Mouse (Mus musculus) cerebellum, adult 9-10 months (tissue): ENCODE data around the gene Hamp2.

Experiments
- DNase-seq: peaks from one replicate; pipeline ENCODE4 v3.0.0; 2022

Hamp2 gene

DNA sequence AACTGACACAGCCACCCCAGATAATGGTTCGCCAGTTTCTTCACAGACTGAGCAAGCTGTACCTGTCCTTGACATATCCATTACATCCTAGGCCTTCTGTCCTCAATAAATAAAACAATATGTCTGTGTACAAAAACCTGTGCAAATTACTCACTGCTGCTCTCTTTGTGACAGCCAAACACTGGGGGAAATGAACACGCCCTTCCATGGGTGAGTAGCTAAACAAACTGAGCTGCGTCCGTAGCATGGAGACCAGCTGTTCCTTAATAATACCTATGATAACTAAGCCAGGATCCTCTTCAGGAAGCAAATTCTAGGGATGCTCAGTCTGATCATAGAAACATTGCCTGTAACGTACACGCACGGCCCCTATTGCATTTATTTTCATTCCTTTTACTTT lies 35.7 kb downstream of the Hamp2 start:
- no peak for DNase-seq

DNA sequence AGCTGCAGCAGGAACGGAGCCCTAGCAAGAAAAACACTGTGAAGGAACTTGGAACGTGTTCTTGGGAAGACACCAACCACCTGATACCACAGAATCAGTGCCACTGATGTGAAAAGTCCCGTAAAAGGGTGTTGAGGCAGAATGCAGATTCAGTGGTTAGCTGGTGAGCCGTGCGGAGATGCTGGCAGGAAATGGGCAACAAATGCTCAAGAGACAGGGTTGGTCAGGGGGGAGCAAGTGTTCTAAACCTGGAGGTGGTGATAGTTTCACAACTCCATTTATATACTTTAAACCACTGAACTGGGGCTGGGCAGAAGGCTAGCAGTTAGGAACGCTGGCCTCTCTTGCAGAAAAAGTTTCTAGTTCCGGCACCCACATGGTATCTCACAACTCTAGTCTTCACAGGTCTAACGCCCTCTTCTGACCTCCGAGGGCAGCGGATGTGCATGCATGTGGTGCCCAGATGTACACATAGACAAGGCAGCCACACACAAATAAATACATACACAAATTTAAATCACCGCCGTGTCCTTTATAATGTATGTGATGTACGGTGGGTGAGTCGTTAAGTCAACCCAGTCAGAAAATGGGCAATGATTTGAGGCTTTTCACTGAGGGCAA lies 36.8 kb downstream of the Hamp2 start:
- DNase-seq: no peak

DNA sequence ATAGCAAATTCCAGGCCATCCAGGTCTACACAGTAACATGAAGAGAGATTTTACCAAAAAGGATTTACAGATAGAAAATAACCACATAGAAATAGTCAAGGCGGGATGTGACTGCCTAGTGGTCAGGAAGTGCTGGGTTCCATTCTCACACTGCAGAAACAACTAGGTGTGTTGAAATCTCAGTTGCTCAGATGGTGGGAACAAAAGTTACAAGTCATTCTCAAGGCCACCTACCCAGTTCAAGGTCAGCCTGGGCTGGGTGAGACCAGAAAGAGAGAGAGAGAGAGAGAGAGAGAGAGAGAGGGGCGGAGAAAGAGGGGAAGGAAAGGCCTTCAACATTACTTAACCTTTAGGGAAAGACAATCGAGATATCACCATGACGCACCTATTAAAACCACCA lies 37.6 kb downstream of the Hamp2 start:
- no peak for DNase-seq

- DNase-seq: no peak
Observed at GRCm38 (mm10) chr7:30884047-30884446, 40.4 kb downstream of the Hamp2 start.

DNA sequence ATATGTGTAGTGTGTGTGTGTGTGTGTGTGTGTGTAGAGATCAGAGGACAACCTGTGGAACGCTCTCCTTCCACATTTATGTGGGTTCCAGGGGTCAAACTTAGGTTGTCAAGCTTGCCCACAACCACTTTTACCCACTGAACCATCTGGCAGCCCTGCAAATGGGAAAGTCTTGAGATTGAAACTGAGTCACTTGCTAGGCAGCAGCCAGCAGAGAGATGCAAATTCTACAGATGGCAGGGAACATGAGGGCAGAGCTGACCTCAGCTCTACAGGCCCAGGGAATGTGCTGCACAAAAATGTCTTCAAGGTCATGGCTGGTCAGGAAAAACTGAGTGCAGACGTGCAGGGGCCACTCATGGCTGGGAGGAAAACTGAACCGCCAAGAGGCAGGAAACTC lies 43.1 kb downstream of the Hamp2 start:
- no peak for DNase-seq

DNA sequence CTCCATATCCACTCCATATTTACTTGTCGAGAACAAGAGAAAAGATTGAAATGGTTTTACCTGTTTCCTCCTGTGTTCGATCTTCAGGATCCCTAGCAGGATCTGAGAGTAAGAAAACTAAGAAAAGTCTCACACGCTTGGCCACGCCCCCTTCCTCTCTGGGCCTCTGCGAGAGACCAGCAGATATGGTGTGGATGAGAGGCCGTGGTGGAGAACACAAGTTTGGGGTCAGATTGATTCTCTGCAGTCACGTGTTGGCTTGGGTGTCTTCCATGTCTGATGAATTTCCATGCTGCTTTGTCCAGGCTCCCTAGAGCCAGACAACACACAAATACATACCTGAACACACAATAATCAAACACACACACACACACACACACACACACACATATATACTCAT lies 44.3 kb downstream of the Hamp2 start, which contains the start of gene Cd22:
Gene Cd22, minus strand, starts transcription at position 167 of the 400 bp plus-strand sequence.
- no peak for DNase-seq

DNA sequence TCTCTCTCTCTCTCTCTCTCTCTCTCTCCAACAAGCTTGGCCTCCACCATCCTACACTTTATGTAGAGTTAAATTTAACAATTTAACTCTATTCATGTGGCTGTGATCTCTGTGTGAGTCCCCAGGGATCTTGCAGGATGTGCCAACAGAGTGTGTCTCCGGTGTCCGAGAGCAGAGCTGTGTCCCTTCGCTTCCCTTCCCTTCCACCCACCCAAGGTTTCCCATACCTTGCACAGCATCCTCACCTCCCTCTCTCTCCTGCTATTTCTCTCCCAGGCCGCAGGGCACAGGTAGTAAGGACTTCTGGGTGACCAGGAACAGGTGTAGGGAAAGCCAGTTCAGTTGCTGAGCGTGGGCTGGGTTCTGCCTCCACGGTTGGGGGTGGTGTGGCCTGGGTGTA lies 45.5 kb downstream of the Hamp2 start:
- no peak for DNase-seq

DNA sequence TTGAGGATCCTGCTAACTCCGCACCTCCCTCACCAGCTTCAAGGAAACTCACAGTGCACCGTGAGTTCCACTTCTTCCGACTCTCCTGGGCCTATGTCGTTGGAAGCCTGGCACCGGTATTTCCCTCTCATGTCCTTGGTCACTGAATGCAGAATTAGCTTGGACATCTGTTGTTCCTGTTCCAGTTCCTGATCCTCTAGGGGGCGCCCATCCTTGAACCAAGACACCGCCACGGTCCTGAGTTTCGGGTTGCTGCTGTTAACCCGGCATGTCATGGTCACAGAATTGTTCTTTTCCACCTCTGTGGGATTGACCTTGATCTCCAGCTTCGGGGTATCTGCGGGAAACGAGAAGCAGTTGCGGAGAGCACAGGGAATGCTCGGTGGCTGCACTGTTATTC lies 51.4 kb downstream of the Hamp2 start:
- peak; percentile 68 for DNase-seq
